Mouse (Mus musculus) MN1 (cell line): ENCODE measurements at regions not wholly inside any gene's neighbourhood (a gene's known extent, or its start where the extent isn't known, plus 50 kb on each side); places are given as distances from the start of the nearest gene placed in this dataset.
A peak's percentile ranks its signal among the peaks of the same experiment; 100 is the strongest.

Experiments used
- DNase-seq: peaks from one replicate; pipeline ENCODE4 v3.0.0-alpha.2; 2016; ENCODE audit warnings: low spot score

- no peak for DNase-seq
Measured at GRCm38 (mm10) chr10:61034056-61034455, 55.1 kb upstream of the Pcbd1 start.

GRCm38 (mm10) chr10:61028598-61028997 is 60.5 kb upstream of the Pcbd1 start:
- DNase-seq = no peak

GRCm38 (mm10) chr10:61027215-61027614 is 61.9 kb upstream of the Pcbd1 start:
- DNase-seq = peak; percentile 26

GRCm38 (mm10) chr10:61025061-61025460 is 64.1 kb upstream of the Pcbd1 start:
- no peak for DNase-seq

- no peak for DNase-seq
Measured at GRCm38 (mm10) chr10:61024166-61024565, 65.0 kb upstream of the Pcbd1 start.

- no peak for DNase-seq
Measured at GRCm38 (mm10) chr10:61023431-61023830, 65.7 kb upstream of the Pcbd1 start.

- DNase-seq = peak; percentile 24
Measured at GRCm38 (mm10) chr10:61019566-61019965, 69.6 kb upstream of the Pcbd1 start.

GRCm38 (mm10) chr10:61012199-61012695 is 76.9 kb upstream of the Pcbd1 start:
- DNase-seq = no peak

GRCm38 (mm10) chr10:61010697-61011096 is 78.4 kb upstream of the Pcbd1 start:
- DNase-seq = peak; percentile 51

- no peak for DNase-seq
Measured at GRCm38 (mm10) chr10:61007403-61007802, 81.7 kb upstream of the Pcbd1 start.

GRCm38 (mm10) chr10:61001745-61002160 is 87.4 kb upstream of the Pcbd1 start:
- no peak for DNase-seq

- DNase-seq = no peak
Measured at GRCm38 (mm10) chr10:60997393-60997792, 91.7 kb upstream of the Pcbd1 start.

GRCm38 (mm10) chr10:60995908-60996640 is 93.1 kb upstream of the Pcbd1 start:
- no peak for DNase-seq

GRCm38 (mm10) chr10:60985109-60985576 is 104.0 kb upstream of the Pcbd1 start:
- DNase-seq = peak; percentile 94

- DNase-seq = no peak
Measured at GRCm38 (mm10) chr10:60981770-60982169, 107.4 kb upstream of the Pcbd1 start.

GRCm38 (mm10) chr10:60973615-60974014 is 115.5 kb upstream of the Pcbd1 start:
- no peak for DNase-seq

GRCm38 (mm10) chr10:60964843-60965242 is 124.3 kb upstream of the Pcbd1 start:
- DNase-seq = no peak

- DNase-seq = peak; percentile 82
Measured at GRCm38 (mm10) chr10:60957820-60958233, 126.4 kb upstream of the Unc5b start.

- DNase-seq = peak; percentile 96
Measured at GRCm38 (mm10) chr10:60955467-60955866, 124.1 kb upstream of the Unc5b start.

- no peak for DNase-seq
Measured at GRCm38 (mm10) chr10:60952495-60952894, 121.1 kb upstream of the Unc5b start.

GRCm38 (mm10) chr10:60948983-60949677 is 117.7 kb upstream of the Unc5b start:
- DNase-seq = peak; percentile 57

GRCm38 (mm10) chr10:60943074-60943473 is 111.7 kb upstream of the Unc5b start:
- DNase-seq = no peak

- DNase-seq = no peak
Measured at GRCm38 (mm10) chr10:60938749-60939148, 107.4 kb upstream of the Unc5b start.
